Mouse (Mus musculus) kidney, postnatal 14 days (tissue): ENCODE measurements at regions not wholly inside any gene's neighbourhood (a gene's known extent, or its start where the extent isn't known, plus 50 kb on each side); places are given as distances from the start of the nearest gene placed in this dataset.

Experiments used
- DNase-seq: peaks from one replicate; pipeline ENCODE4 v3.0.0; 2022; ENCODE audit warnings: mixed read lengths

GRCm38 (mm10) chr11:18715050-18715850, 303.5 kb downstream of the Meis1 start:
- DNase-seq: no peak

- no peak for DNase-seq
These were observed 304.4 kb downstream of the Meis1 start for GRCm38 (mm10) chr11:18714400-18714799.

GRCm38 (mm10) chr11:18712642-18713053, 306.1 kb downstream of the Meis1 start:
- peak; percentile 3 for DNase-seq

GRCm38 (mm10) chr11:18709628-18710027, 309.2 kb downstream of the Meis1 start:
- no peak for DNase-seq

GRCm38 (mm10) chr11:18681593-18681992, 337.2 kb downstream of the Meis1 start:
- DNase-seq: no peak

GRCm38 (mm10) chr11:18676876-18677275, 341.9 kb downstream of the Meis1 start:
- no peak for DNase-seq

- no peak for DNase-seq
These were observed 347.8 kb downstream of the Meis1 start for GRCm38 (mm10) chr11:18670967-18671366.

GRCm38 (mm10) chr11:18669322-18669721, 349.5 kb downstream of the Meis1 start:
- DNase-seq: no peak

- DNase-seq: no peak
These were observed 362.4 kb downstream of the Meis1 start for GRCm38 (mm10) chr11:18656358-18656757.

- DNase-seq: no peak
These were observed 386.6 kb downstream of the Meis1 start for GRCm38 (mm10) chr11:18631975-18632773.

- DNase-seq: no peak
These were observed 387.2 kb downstream of the Meis1 start for GRCm38 (mm10) chr11:18631570-18631969.

GRCm38 (mm10) chr11:18621777-18622176, 397.0 kb downstream of the Meis1 start:
- no peak for DNase-seq

GRCm38 (mm10) chr11:18604836-18605235, 413.9 kb downstream of the Meis1 start:
- DNase-seq: no peak

- DNase-seq: no peak
These were observed 417.1 kb downstream of the Meis1 start for GRCm38 (mm10) chr11:18601568-18602182.

GRCm38 (mm10) chr11:18598349-18598748, 420.4 kb downstream of the Meis1 start:
- no peak for DNase-seq

GRCm38 (mm10) chr11:18596996-18597395, 421.8 kb downstream of the Meis1 start:
- peak; percentile 10 for DNase-seq

GRCm38 (mm10) chr11:18590487-18590886, 428.3 kb downstream of the Meis1 start:
- no peak for DNase-seq

- DNase-seq: no peak
These were observed 432.3 kb downstream of the Meis1 start for GRCm38 (mm10) chr11:18586468-18586867.

GRCm38 (mm10) chr11:18585031-18585430, 433.8 kb downstream of the Meis1 start:
- no peak for DNase-seq

- no peak for DNase-seq
These were observed 436.0 kb downstream of the Meis1 start for GRCm38 (mm10) chr11:18582781-18583161.

GRCm38 (mm10) chr11:18581997-18582780, 436.6 kb downstream of the Meis1 start:
- peak; percentile 45 for DNase-seq

GRCm38 (mm10) chr11:18581078-18581800, 437.5 kb downstream of the Meis1 start:
- peak; percentile 25 for DNase-seq
